Mouse (Mus musculus): ENCODE results near the gene Snn. TPM values are rescaled to one million over a fixed set of nuclear protein-coding genes. Genes with fewer than 3 reads are reported as not detected.

Snn gene
- polyA plus RNA-seq, 2 experiments from 2014 or later: 1.3 to 3.5 TPM

DNA sequence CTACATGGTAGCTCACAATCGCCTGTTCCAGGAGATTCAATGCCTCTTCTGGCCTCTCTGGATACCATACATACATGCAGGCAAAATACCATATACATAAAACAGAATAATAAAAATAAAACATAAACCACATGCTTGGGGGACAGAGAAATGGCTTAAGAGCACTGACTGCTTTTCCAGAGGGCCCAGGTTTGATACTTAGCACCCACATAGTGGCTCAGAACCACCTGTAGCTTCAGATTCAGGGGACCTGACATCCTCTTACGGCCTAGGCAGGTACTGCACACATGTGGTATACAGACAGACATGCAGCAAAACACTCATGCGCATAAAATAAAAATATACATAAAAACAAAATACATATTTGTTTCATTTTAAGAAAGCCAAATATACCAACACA is 25.6 kb downstream of the Snn start:
- ATAC-seq: no peak

DNA sequence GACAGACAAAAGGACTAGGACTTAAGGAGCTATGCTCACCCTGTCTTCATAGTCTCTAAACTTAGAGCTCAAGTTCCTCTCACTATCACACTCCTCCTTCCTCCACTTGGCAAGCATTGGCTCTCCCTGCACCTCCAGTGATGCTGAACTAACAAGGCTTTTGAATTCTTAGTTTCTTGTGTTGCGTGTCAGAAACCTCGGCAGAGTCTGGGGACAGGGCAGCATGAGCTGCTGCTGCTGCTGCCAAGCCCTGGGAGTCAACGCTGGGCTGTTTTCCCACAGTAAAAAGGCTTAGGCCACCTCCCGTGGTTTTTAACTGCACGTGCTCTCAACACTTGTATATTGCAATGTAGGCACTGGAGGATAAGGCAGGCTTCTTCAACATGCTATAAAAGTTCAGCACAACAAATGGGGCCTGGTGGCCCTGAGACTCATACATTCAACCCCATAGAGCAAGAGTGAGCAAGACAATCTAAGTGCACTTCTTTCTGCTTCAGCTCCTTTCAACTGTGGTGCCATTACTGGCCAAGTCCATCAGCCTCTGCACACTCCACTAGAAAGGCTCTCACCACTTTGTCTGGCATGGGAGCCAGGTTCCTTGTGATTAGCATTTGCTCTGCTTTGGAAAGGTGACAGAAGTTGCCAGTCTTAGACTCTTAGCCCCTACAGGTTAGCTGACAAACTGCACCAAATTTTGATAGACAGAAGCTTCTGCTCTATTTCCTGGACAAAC is 26.3 kb downstream of the Snn start:
- ATAC-seq: no peak

GRCm38 (mm10) chr16:11090836-11091570 is 30.3 kb downstream of the Snn start:
- ATAC-seq: no peak

- ATAC-seq: no peak
Measured at GRCm38 (mm10) chr16:11092061-11092460, 31.3 kb downstream of the Snn start.

GRCm38 (mm10) chr16:11092523-11092922 is 31.8 kb downstream of the Snn start:
- no peak for ATAC-seq

GRCm38 (mm10) chr16:11093717-11094386 is 33.1 kb downstream of the Snn start:
- no peak for ATAC-seq

DNA sequence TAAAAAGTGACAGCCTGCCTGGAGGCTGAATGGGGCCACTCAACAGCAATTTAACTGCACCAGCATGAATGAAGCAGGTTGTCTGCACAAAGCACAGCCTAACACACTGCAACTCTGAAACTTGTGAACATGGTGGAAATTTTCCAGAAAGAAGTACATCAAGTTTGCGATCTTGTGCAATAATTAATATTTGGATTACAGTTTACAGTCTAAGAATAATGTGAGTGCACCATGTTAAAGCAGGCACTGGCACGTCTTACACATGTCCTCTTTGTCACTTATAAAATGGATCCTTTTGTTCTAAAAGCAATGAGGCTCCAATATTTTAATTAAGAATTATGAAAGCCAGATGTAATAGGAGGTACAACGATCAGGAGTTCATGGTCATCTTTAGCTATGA is 36.6 kb downstream of the Snn start:
- ATAC-seq: no peak

DNA sequence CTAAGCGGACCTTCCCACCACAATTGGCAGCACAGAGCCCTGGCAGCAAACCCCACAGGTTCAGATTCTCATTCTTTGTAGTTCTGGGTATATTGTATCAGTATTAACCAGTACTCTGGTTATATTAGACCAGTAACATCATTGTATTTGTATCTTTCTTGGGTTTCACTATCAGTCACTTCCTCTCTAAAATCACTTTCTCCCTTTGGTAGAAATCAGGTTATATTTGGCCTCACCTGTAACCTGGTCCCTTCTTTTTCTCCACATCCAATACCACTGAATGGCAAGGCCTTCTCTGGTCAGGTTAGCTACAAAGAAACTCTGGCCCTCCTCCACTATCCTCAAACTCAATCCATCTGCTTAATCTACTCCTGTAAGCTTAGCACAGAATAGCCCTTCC is 44.2 kb downstream of the Snn start:
- ATAC-seq: peak; percentile 45

DNA sequence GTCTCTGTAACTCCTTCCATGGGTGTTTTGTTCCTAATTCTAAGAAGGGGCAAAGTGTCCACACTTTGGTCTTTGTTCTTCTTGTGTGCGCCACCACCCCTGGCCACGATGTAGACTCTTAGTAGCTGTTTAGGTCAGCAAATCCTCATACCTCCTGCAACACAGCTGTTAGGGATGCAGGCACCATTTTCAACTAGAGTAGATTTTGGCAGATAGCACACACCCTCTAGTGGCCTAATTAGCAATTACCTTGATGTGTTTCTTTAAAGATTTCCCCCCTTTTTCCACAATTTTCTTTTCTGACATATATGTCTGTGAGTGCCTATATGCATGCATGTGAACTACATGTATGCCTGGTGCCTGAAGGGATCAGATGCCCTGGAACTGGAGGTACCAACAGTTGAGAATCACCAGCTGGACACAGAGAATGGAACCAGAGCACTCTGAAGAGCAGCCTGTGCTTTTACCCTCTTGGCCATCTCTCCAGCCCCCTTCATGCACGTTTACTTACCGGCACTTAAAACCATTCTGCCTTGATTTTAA is 48.5 kb downstream of the Snn start:
- ATAC-seq: peak; percentile 76

- ATAC-seq: no peak
Measured at GRCm38 (mm10) chr16:11122625-11123024, 61.9 kb downstream of the Snn start.

DNA sequence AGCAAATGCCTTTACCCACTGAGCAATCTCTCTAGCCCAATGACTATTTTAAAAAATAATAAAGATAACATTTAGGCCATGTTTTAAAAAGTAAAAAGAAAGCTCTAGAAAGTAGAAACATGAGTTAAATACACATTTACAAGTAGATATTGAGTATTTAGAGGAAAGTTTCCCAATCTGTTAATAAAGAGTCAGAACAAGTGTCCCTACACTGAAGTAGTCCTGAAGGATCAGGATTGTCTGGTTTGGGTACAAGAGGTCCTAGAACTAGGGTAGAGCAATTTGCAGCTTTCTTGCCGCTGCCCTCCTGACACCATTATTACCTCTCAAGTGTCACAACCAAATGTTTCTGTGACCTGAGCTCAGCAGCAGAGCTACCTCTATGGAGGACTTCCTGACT is 63.4 kb downstream of the Snn start:
- no peak for ATAC-seq

Other genes with a start within 250 kb of the Snn start
- gene Gm11172, start 248.0 kb upstream of the Snn start, polyA plus RNA-seq (2017; shearing (Covaris generic)): not detected
- 1 to 10 TPM in 1 of 2 experiments, under 1 TPM in 1; 0.67 to 1.6 TPM for gene Rmi2, start 225.9 kb upstream of the Snn start, polyA plus RNA-seq (2017; shearing (Covaris generic))
- 10 to 100 TPM; 47.2 to 61.2 TPM for gene Litaf, start 5.2 kb downstream of the Snn start, polyA plus RNA-seq (2017; shearing (Covaris generic))
- 10 to 100 TPM in 1 of 2 experiments, 1 to 10 TPM in 1; 7.3 to 10.5 TPM for gene Txndc11, start 73.7 kb downstream of the Snn start, polyA plus RNA-seq (2017; shearing (Covaris generic))
- gene Zc3h7a, start 115.4 kb downstream of the Snn start, polyA plus RNA-seq (2017; shearing (Covaris generic)): 100 to 1,000 TPM; 255 to 363 TPM
- gene Rsl1d1, start 142.4 kb downstream of the Snn start, polyA plus RNA-seq (2017; shearing (Covaris generic)): 100 to 1,000 TPM; 167 to 177 TPM
- gene Gspt1, start 193.4 kb downstream of the Snn start, polyA plus RNA-seq (2017; shearing (Covaris generic)): 10 to 100 TPM; 31.6 to 35.8 TPM